Mouse (Mus musculus) brain, embryonic 14.5 days (tissue): ENCODE data around the gene Insl6. TPM values are rescaled to one million over a fixed set of nuclear protein-coding genes. Genes with fewer than 3 reads are reported as not detected.
A peak's percentile ranks its signal among the peaks of the same experiment; 100 is the strongest.

Experiments
- DNase-seq: peaks from one replicate; pipeline ENCODE4 v3.0.0-alpha.2; 2011; ENCODE audit warnings: low read depth
- CTCF ChIP-seq: fragments of 200-500 bp; IDR thresholded peaks from 2 replicates; pipeline ENCODE4 v1.5.1; 2012; ENCODE audit warnings: inconsistent platforms, mild to moderate bottlenecking, moderate library complexity, borderline replicate concordance; ENCODE audit not compliant: insufficient read depth, insufficient read length; ENCODE audit errors: extremely low read depth
- POLR2A ChIP-seq: fragments of 200-500 bp; IDR thresholded peaks from 2 replicates; pipeline ENCODE4 v1.6.1; 2012; ENCODE audit warnings: mild to moderate bottlenecking, inconsistent platforms, borderline replicate concordance; ENCODE audit not compliant: poor library complexity, insufficient read depth, insufficient read length, severe bottlenecking; ENCODE audit errors: extremely low read depth
- polyA plus RNA-seq: library from polyadenylated mRNA; depleted of rRNA; stranded (reverse); fragments of >200 nt; gene quantifications from 2 replicates; pipeline ENCODE4 v1.2.3, GENCODE M21; 2012

Gene Insl6
- polyA plus RNA-seq, 1 experiment, result 1.6 TPM

GRCm38 (mm10) chr19:29350991-29351390 is 25.8 kb upstream of the Insl6 start:
- no peak for DNase-seq
- TF ChIP-seq CTCF (no peak), POLR2A (no peak)

- DNase-seq, result no peak
- no peak for TF ChIP-seq POLR2A
- no peak for TF ChIP-seq CTCF
Measured at GRCm38 (mm10) chr19:29345636-29346035, 20.5 kb upstream of the Insl6 start.

GRCm38 (mm10) chr19:29344868-29345267 is 19.7 kb upstream of the Insl6 start:
- DNase-seq, result no peak
- TF ChIP-seq CTCF (no peak), POLR2A (no peak)

GRCm38 (mm10) chr19:29342281-29342680 is 17.1 kb upstream of the Insl6 start:
- no peak for DNase-seq

GRCm38 (mm10) chr19:29341029-29341428 is 15.9 kb upstream of the Insl6 start:
- no peak for TF ChIP-seq POLR2A
- no peak for TF ChIP-seq CTCF
- no peak for DNase-seq

More at GRCm38 (mm10) chr19:29342281-29342680, 17.1 kb upstream of the Insl6 start:
- TF ChIP-seq CTCF, result no peak
- no peak for TF ChIP-seq POLR2A

GRCm38 (mm10) chr19:29336624-29337023 is 11.5 kb upstream of the Insl6 start:
- TF ChIP-seq CTCF, result no peak
- no peak for TF ChIP-seq POLR2A
- no peak for DNase-seq

GRCm38 (mm10) chr19:29334068-29334745 is 9.1 kb upstream of the Insl6 start, which contains the start of gene Rln1:
Gene Rln1 (minus strand): TSS chr19:29334670.
- no peak for TF ChIP-seq CTCF
- TF ChIP-seq POLR2A, result no peak
- DNase-seq, result peak; percentile 81

- TF ChIP-seq CTCF (no peak), POLR2A (no peak)
- DNase-seq, result no peak
Measured at GRCm38 (mm10) chr19:29326822-29327552, 1.8 kb upstream of the Insl6 start.

GRCm38 (mm10) chr19:29326396-29326795 is 1.2 kb upstream of the Insl6 start:
- TF ChIP-seq CTCF, result no peak
- TF ChIP-seq POLR2A, result no peak
- DNase-seq, result peak; percentile 53

- DNase-seq, result no peak
Measured at GRCm38 (mm10) chr19:29325852-29326180, 660 bp upstream of the Insl6 start.

GRCm38 (mm10) chr19:29323416-29324049 is 1.6 kb downstream of the Insl6 start:
- TF ChIP-seq CTCF (no peak), POLR2A (no peak)
- DNase-seq, result no peak

More at GRCm38 (mm10) chr19:29325852-29326180, 660 bp upstream of the Insl6 start:
- TF ChIP-seq POLR2A, result no peak
- TF ChIP-seq CTCF, result no peak
